Mouse (Mus musculus) erythroblast, embryonic 14.5 days (primary cell): Measurements from ENCODE around the gene U2af1l4.

Source experiments
- GATA1 ChIP-seq: IDR thresholded peaks from 2 replicates; pipeline ENCODE4 v1.6.1; 2012; ENCODE audit warnings: low read length, inconsistent platforms, mixed read lengths
- TAL1 ChIP-seq: IDR thresholded peaks from 3 replicates; pipeline ENCODE4 v1.6.1; 2012; ENCODE audit warnings: low read length, inconsistent platforms, mixed read lengths

DNA sequence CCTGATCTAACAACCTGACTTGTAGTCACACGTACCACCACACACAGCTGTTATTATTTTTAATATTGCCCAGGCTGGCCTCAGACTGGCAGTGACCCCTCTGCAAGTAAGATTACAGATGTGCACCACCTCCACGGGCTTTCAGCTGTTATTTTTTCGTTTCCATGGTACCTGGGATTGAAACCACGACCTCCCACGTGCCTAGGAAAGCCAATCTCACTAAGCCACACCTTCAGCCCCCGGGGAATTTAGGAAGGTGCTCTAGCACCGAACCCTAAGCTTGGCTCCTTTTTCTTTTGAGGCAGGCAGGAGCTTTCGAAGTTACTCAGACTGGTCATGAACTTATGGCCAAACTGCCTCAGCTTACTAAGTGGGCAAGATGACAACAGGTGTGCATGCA, 41.3 kb downstream of the U2af1l4 start:
- TF ChIP-seq TAL1: no peak
- no peak for TF ChIP-seq GATA1
